Mouse (Mus musculus): ENCODE measurements around the gene Prr19. TPM values are rescaled to one million over a fixed set of nuclear protein-coding genes. Genes with fewer than 3 reads are reported as not detected.
"Not testable (repeated sequence)": the region's sequence is repeated elsewhere in the genome, so short reads cannot be mapped to it uniquely, and the experiment has no call there.

Prr19 gene
- polyA plus RNA-seq (2014; fragmentation: Nextera tagmentation; extraction: Ambion mirVana), result 0.32 and 0.68 TPM in 2 replicates

DNA sequence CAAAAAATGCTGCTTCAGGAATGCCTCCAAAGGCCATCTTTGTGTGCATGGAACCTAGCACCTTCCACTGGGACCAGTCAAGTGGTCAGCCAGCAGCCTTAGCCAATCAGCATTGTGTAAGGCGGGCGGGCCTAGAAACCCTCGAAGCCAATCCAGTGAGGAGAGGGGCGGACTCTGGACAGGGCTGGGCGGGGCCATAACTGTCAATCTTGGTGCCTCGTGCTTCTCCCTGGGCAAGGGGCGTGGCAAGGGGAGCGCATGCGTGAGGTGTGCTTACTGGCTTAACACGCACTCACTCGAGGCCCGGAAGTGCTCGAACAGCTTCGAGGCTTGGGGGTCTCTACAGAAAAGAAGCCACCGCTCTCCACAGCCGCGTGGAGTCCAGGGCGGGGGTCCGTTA, at the start of gene Prr19:
TSS of gene Prr19 (plus strand) at position 349 of the 400 bp plus-strand sequence.
- H3K4me3 ChIP-seq (ENCODE audit: low read depth, low read length), result no peak within 1 kb of the TSS
- no peak for DNase-seq (ENCODE audit: low spot score)
- 53% methylated on average over 19 of the region's 19 CpGs for WGBS
- H3K9ac ChIP-seq (ENCODE audit: low read depth, low read length), result no peak within 1 kb of the TSS
- H3K36me3 ChIP-seq (ENCODE audit: control insufficient read depth, insufficient read depth, low read length), result no peaks in the 10 kb centered on the region
- no peak within 1 kb of the TSS for H3K4me2 ChIP-seq
- no peaks in the 10 kb centered on the region for H3K9me3 ChIP-seq (ENCODE audit: control insufficient read depth, low read length)
- peaks cover 24% of the 10 kb centered on the region for H3K27me3 ChIP-seq (replicated peaks; ENCODE audit: control insufficient read depth, insufficient read depth, low read length)
- H3K27ac ChIP-seq (ENCODE audit: low read depth, low read length), result no peak within 1 kb of the TSS
- ATAC-seq (replicated peaks; ENCODE audit: low FRiP score), result no peak; the same call in 1 of the 2 replicates
- H3K4me1 ChIP-seq (replicated peaks; ENCODE audit: control insufficient read depth, insufficient read depth, low read length), result peaks cover 11% of the 10 kb centered on the region

GRCm38 (mm10) chr7:25251822-25252221, 49.4 kb upstream of the Prr19 start:
- H3K4me3 ChIP-seq (ENCODE audit: low read depth, low read length), result peak overlapping the region; percentile 97; the same call in 1 of the 2 replicates
- H3K27me3 ChIP-seq (replicated peaks; ENCODE audit: control insufficient read depth, insufficient read depth, low read length), result no peaks in the 10 kb centered on the region
- peaks cover 28% of the 10 kb centered on the region for H3K4me1 ChIP-seq (replicated peaks; ENCODE audit: control insufficient read depth, insufficient read depth, low read length)
- no peaks in the 10 kb centered on the region for H3K36me3 ChIP-seq (ENCODE audit: control insufficient read depth, insufficient read depth, low read length)
- H3K4me2 ChIP-seq, result peak overlapping the region; percentile 91
- no peak for DNase-seq (ENCODE audit: low spot score)
- WGBS, result 31% methylated on average over 8 of the region's 8 CpGs
- H3K9me3 ChIP-seq (ENCODE audit: control insufficient read depth, low read length), result no peaks in the 10 kb centered on the region
- H3K27ac ChIP-seq (ENCODE audit: low read depth, low read length), result peak overlapping the region; percentile 95
- no peak for ATAC-seq (replicated peaks; ENCODE audit: low FRiP score)
- peak overlapping the region; percentile 95 for H3K9ac ChIP-seq (ENCODE audit: low read depth, low read length)

GRCm38 (mm10) chr7:25261896-25262295, 39.3 kb upstream of the Prr19 start:
- Histone ChIP-seq H3K4me2 (no peak overlapping the region), H3K27me3 (replicated peaks; ENCODE audit: control insufficient read depth, insufficient read depth, low read length) (no peaks in the 10 kb centered on the region), H3K27ac (ENCODE audit: low read depth, low read length) (no peak overlapping the region), H3K4me1 (replicated peaks; ENCODE audit: control insufficient read depth, insufficient read depth, low read length) (peaks cover 14% of the 10 kb centered on the region), H3K9ac (ENCODE audit: low read depth, low read length) (no peak overlapping the region), H3K9me3 (ENCODE audit: control insufficient read depth, low read length) (no peaks in the 10 kb centered on the region), H3K4me3 (ENCODE audit: low read depth, low read length) (no peak overlapping the region), H3K36me3 (ENCODE audit: control insufficient read depth, insufficient read depth, low read length) (no peaks in the 10 kb centered on the region)
- no peak for ATAC-seq (replicated peaks; ENCODE audit: low FRiP score)
- DNase-seq (ENCODE audit: low spot score), result no peak
- WGBS, result 81% methylated on average over 1 of the region's 1 CpGs

DNA sequence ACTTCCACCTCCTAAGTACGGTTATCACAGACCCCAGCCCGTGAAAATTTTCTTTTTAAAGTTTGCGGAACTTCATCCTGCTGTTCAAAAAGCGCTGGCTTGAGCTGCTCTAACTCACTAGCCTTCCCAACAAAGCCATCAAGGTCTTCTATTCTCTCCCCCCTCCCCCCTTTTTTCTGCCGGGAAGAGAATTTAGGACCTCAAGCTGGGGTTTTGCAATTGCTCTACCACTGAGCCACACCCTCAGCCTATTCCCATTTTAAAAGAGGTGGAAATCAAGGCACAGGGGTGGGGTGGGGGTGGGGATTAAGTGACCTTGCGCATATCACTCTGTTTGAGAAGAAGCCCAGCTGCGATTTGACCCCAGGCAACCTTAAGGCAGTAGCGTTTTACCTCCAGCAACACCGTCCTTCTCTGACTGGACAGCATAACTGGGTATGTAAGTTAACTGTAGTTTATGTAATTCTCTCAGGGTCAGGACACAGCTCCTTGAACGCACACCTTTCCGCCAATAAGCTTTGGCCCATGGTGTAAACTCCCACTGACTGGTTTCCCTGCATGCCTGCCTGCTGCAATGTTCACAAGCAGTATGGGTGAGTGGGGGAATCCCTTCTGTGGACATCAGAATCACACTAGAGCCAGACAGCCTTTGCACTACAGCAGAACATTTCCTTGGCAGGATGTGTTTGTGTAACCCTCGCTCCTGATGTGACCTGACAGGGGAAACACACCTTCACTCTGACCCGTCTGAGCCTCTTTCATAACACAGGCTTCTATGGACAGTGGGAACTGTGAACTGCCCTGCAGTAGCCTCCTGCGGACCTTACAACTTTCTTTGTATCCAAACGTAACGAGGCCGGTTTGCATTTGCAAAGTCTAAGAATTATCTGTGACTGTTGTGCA, 37.0 kb upstream of the Prr19 start:
- Histone ChIP-seq H3K4me3 (ENCODE audit: low read depth, low read length) (no peak overlapping the region), H3K9ac (ENCODE audit: low read depth, low read length) (no peak overlapping the region), H3K27me3 (replicated peaks; ENCODE audit: control insufficient read depth, insufficient read depth, low read length) (no peaks in the 10 kb centered on the region), H3K36me3 (ENCODE audit: control insufficient read depth, insufficient read depth, low read length) (no peaks in the 10 kb centered on the region), H3K27ac (ENCODE audit: low read depth, low read length) (no peak overlapping the region), H3K4me2 (no peak overlapping the region; the same call in 1 of the 2 replicates), H3K4me1 (replicated peaks; ENCODE audit: control insufficient read depth, insufficient read depth, low read length) (peaks cover 21% of the 10 kb centered on the region), H3K9me3 (ENCODE audit: control insufficient read depth, low read length) (no peaks in the 10 kb centered on the region)
- DNase-seq (ENCODE audit: low spot score), result no peak
- ATAC-seq (replicated peaks; ENCODE audit: low FRiP score), result no peak
- WGBS, result 41% methylated on average over 17 of the region's 17 CpGs

DNA sequence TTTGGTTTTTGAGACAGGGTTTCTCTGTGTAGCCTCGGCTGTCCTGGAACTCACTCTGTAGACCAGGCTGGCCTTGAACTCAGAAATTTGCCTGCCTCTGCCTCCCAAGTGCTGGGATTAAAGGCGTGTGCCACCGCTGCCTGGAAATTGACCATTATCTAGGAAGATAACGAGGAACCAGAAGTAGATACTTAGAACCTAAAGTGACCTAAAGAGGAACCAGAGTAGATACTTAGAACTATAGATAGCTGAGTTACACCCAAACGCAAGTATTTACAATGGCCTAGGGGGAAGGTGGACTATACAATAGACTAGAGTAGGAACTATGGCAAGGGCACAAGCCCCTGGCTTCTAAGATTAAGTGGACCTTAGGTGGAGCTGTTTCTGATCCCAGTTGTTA, 35.5 kb upstream of the Prr19 start:
- not testable (repeated sequence) for H3K27me3 ChIP-seq (replicated peaks; ENCODE audit: control insufficient read depth, insufficient read depth, low read length); H3K27ac ChIP-seq (ENCODE audit: low read depth, low read length); H3K9me3 ChIP-seq (ENCODE audit: control insufficient read depth, low read length); H3K4me3 ChIP-seq (ENCODE audit: low read depth, low read length); H3K9ac ChIP-seq (ENCODE audit: low read depth, low read length); H3K36me3 ChIP-seq (ENCODE audit: control insufficient read depth, insufficient read depth, low read length); H3K4me2 ChIP-seq; DNase-seq (ENCODE audit: low spot score); ATAC-seq (replicated peaks; ENCODE audit: low FRiP score)
- 57% methylated on average over 5 of the region's 5 CpGs for WGBS
- peaks cover 31% of the 10 kb centered on the region for H3K4me1 ChIP-seq (replicated peaks; ENCODE audit: control insufficient read depth, insufficient read depth, low read length)

GRCm38 (mm10) chr7:25266180-25266962, 34.8 kb upstream of the Prr19 start:
- peak overlapping the region; percentile 84 for H3K4me2 ChIP-seq
- peak overlapping the region; percentile 68; the same call in 1 of the 2 replicates for H3K9ac ChIP-seq (ENCODE audit: low read depth, low read length)
- H3K4me3 ChIP-seq (ENCODE audit: low read depth, low read length), result peak overlapping the region; percentile 85
- DNase-seq (ENCODE audit: low spot score), result no peak
- peaks cover 3% of the 10 kb centered on the region; the same call in 1 of the 2 replicates for H3K36me3 ChIP-seq (ENCODE audit: control insufficient read depth, insufficient read depth, low read length)
- ATAC-seq (replicated peaks; ENCODE audit: low FRiP score), result no peak
- no peak overlapping the region for H3K27ac ChIP-seq (ENCODE audit: low read depth, low read length)
- peaks cover 31% of the 10 kb centered on the region for H3K4me1 ChIP-seq (replicated peaks; ENCODE audit: control insufficient read depth, insufficient read depth, low read length)
- 71% methylated on average over 8 of the region's 8 CpGs for whole genome bisulfite sequencing
- H3K27me3 ChIP-seq (replicated peaks; ENCODE audit: control insufficient read depth, insufficient read depth, low read length), result no peaks in the 10 kb centered on the region
- H3K9me3 ChIP-seq (ENCODE audit: control insufficient read depth, low read length), result no peaks in the 10 kb centered on the region

DNA sequence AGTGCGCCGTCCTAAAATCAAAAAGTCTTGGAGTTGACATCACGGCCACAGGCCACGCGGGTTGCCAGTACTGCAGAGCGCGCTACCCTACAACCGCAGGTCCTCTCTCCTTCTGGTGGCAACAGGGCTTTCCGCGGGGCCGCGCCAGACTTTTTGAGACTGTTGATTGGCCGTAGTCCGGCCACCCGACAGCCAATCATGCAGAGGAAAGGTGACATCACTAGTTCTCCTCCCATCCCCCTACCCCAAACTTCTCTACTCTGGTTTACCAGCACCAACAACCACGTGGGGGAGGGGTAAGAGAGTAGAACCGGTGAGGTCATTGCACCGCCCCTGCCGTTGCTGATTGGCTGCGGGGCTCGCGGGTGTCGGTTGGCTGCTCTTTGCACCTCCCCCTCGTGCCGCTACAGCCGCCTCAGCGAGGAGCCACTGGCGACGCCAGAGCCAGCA, 33.9 kb upstream of the Prr19 start, which contains the start of gene Cic:
TSS of gene Cic (plus strand) at position 404 of the 450 bp plus-strand sequence.
- peak within 1 kb of the TSS; percentile 83 for H3K27ac ChIP-seq (ENCODE audit: low read depth, low read length)
- no peaks in the 10 kb centered on the region for H3K9me3 ChIP-seq (ENCODE audit: control insufficient read depth, low read length)
- peaks cover 11% of the 10 kb centered on the region; the same call in 1 of the 2 replicates for H3K36me3 ChIP-seq (ENCODE audit: control insufficient read depth, insufficient read depth, low read length)
- ATAC-seq (replicated peaks; ENCODE audit: low FRiP score), result peak; percentile 84
- WGBS, result under 1% methylated on average over 29 of the region's 29 CpGs
- peak within 1 kb of the TSS; percentile 85 for H3K4me3 ChIP-seq (ENCODE audit: low read depth, low read length)
- peaks cover 31% of the 10 kb centered on the region for H3K4me1 ChIP-seq (replicated peaks; ENCODE audit: control insufficient read depth, insufficient read depth, low read length)
- peak within 1 kb of the TSS; percentile 90 for H3K9ac ChIP-seq (ENCODE audit: low read depth, low read length)
- H3K4me2 ChIP-seq, result peak within 1 kb of the TSS; percentile 95
- DNase-seq (ENCODE audit: low spot score), result peak; percentile 100
- no peaks in the 10 kb centered on the region for H3K27me3 ChIP-seq (replicated peaks; ENCODE audit: control insufficient read depth, insufficient read depth, low read length)

DNA sequence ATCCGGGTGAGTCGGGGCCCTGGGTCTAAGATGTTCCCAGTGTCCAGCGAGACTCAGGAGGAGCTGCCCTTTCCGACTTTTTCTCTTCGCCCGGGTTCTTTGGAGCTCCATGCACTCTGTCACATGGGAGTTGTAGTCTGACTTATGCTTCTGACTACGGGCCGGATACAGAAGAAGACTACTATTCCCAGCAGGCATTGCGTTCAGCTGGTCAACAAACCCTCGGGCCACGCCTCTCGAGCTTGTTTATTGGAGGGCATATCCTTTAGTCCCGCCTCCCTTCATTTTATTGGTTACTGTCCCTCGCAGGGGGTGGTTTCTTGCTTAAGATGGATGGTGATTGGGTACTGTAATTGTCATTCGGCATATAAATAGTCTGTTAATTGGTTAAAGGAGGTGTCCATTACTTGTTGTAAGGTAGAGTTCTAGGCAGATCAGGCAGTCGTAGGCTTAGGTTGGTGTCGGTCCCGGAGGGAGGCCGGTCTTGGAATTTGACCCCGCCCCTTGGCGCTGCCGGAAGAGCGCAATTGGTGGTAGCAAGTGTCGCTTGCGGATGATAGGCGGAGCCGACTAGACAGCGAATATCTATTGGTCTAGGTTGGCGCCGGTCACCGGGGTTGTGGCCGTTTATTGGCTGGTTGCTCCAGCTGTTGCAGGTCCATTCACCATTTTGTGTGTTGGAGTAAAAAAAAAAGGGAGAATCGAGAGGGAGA, 33.3 kb upstream of the Prr19 start:
- no peaks in the 10 kb centered on the region for H3K9me3 ChIP-seq (ENCODE audit: control insufficient read depth, low read length)
- peak overlapping the region; percentile 85 for H3K4me3 ChIP-seq (ENCODE audit: low read depth, low read length)
- H3K9ac ChIP-seq (ENCODE audit: low read depth, low read length), result peak overlapping the region; percentile 90
- DNase-seq (ENCODE audit: low spot score), result peak; percentile 93
- under 1% methylated on average over 33 of the region's 33 CpGs for WGBS
- H3K27ac ChIP-seq (ENCODE audit: low read depth, low read length), result peak overlapping the region; percentile 83
- H3K27me3 ChIP-seq (replicated peaks; ENCODE audit: control insufficient read depth, insufficient read depth, low read length), result no peaks in the 10 kb centered on the region
- peaks cover 32% of the 10 kb centered on the region for H3K4me1 ChIP-seq (replicated peaks; ENCODE audit: control insufficient read depth, insufficient read depth, low read length)
- H3K36me3 ChIP-seq (ENCODE audit: control insufficient read depth, insufficient read depth, low read length), result peaks cover 15% of the 10 kb centered on the region; the same call in 1 of the 2 replicates
- peak; percentile 90 for ATAC-seq (replicated peaks; ENCODE audit: low FRiP score)
- peak overlapping the region; percentile 95 for H3K4me2 ChIP-seq

Measured in liver, embryonic 11.5 days (tissue).